Mouse (Mus musculus): ENCODE measurements around the gene 4933402N22Rik. TPM values are rescaled to one million over a fixed set of nuclear protein-coding genes. Genes with fewer than 3 reads are reported as not detected.
"Not testable (repeated sequence)": the region's sequence is repeated elsewhere in the genome, so short reads cannot be mapped to it uniquely, and the experiment has no call there.

Gene 4933402N22Rik
- total RNA-seq (2022), result not detected

DNA sequence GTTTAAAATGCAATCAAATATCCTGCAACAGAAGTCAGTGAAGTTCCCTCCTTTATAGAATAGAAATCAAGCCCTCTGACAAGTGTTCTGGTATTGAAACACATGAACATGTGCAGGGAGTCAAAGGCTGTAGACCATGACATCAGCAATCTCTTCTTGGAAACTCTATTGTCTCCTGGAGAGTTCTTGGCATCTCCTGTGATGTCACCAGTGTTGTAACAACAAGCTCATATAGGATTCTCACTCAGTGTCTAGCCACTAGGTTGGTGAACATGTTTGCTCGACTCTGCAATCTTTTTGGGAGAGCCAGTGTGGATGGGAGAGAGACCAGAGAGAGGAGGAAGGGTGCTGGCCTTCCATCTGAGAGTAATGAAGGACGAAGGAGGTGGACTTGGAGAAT lies at the start of gene 4933402N22Rik:
Gene 4933402N22Rik, plus strand, starts transcription at position 301 of the 400 bp plus-strand sequence.
- not testable (repeated sequence) for DNase-seq (ENCODE audit: low spot score in 2 of 2)

GRCm38 (mm10) chr5:11923790-11924189 lies 5.9 kb downstream of the 4933402N22Rik start:
- not testable (repeated sequence) for DNase-seq (ENCODE audit: low spot score in 2 of 2)

Other genes starting within 250 kb of the 4933402N22Rik start
- not detected for gene Gm8922, start 236.1 kb upstream of the 4933402N22Rik start, total RNA-seq (2022)
- gene Gm8926, start 147.5 kb upstream of the 4933402N22Rik start, total RNA-seq (2022), result not detected
- gene Gm6465, start 72.5 kb upstream of the 4933402N22Rik start, total RNA-seq (2022), result not detected